Mouse (Mus musculus) granulocyte monocyte progenitor cell, adult 5-6 weeks (primary cell): ENCODE results near the gene Neil1. TPM values are rescaled to one million over a fixed set of nuclear protein-coding genes. Genes with fewer than 3 reads are reported as not detected.

Source experiments
- ATAC-seq: replicated peaks from 2 replicates; pipeline ENCODE4 v1.8.0; 2016; ENCODE audit warnings: mild to moderate bottlenecking, moderate TSS enrichment, inconsistent platforms; ENCODE audit not compliant: poor library complexity, severe bottlenecking
- total RNA-seq, 2 experiments: library from RNA; stranded (forward) in 1 of 2; stranded (reverse) in 1 of 2; fragments of 200-712, 200-1000 nt in 1 of 2; fragments of >200 nt in 1 of 2; fragmentation: Nextera tagmentation in 1 of 2; gene quantifications; 2 replicates each; pipeline ENCODE4 v1.2.3; 2014 to 2017

The Neil1 gene
- total RNA-seq, 2 experiments from 2014 or later: 0.88 to 2.6 TPM

DNA sequence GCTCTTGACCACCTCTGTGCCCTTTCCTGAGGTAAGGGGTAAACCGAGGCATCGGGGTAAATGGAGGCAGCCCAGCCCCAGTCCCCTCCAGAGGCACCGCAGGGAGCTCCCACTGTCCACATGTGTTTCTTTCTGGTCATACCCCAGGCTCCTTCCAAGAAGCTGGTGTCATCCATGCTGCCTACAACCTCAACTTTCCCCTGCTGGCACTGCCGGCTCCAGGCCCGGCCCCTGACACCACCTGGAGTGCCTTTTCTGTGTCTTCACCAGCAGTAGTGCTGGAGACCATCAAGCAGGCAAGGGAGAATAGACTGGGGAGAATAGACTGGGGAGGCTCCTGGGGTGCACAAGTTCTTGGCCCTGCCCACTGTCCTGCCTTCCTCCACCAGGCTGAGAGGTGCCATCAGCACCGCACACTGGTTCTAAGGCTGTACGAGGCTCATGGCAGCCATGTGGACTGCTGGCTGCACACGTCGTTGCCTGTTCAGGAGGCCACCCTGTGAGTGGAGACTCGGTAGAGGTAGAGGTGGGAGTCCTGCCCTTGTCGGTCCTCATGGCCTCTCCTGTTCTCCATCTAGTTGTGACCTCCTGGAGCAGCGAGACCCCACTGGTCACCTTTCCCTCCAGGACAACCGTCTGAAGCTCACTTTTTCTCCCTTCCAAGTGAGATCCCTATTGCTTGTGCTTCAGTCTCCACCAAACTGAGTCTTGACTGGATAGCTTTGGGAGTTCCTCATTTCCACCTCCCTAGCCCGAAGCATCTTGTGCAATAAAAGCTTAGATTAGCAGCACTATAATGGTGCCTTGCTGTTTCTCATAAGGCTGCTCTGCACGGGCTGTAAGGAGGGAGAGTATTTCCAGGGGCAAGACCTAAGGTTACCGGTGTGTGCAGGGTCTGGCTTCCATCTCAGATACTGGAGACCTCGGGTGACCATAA lies 6.4 kb downstream of the Neil1 start:
- ATAC-seq: peak; percentile 75

GRCm38 (mm10) chr9:57139571-57139970 lies 8.5 kb downstream of the Neil1 start:
- ATAC-seq: no peak

- no peak for ATAC-seq
Measured at GRCm38 (mm10) chr9:57139110-57139509, 9.0 kb downstream of the Neil1 start.

DNA sequence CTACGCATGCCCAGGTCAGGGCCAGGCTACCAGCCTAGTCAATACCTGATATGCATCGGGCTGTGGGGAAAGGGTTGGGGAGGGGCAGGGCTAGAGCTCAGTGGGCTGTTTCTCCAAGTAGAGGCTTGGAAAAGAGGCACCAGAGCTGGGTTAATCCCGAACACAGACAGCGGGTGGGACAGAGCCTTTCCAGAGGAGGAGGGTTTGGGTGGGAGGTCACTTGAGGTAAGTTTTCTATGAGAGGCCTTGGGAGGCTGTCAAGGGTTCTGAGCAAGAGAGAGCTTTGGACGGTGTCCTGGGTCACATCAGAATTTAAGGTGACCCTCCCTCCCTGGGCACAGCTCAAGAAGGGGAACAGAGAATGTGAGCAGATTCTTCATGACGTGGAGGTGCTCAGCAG lies 9.6 kb downstream of the Neil1 start:
- no peak for ATAC-seq

DNA sequence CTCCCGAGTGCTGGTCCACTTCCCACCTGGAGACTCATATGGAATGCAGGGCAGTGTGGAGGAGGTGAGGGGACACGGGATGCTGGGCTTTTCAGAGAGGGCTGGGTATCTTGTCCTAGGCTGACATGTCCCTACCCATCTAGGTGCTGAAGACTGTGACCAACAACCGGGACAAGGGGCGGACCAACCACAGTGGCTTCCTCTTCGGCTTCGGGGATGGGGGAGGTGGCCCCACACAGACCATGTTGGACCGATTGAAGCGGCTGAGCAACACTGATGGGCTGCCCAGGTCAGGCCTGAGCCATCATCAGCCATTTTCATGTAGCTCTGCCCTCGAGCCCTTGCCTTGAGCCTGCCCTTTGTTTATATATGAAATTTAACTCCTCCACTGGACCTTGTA lies 10.3 kb downstream of the Neil1 start:
- no peak for ATAC-seq

DNA sequence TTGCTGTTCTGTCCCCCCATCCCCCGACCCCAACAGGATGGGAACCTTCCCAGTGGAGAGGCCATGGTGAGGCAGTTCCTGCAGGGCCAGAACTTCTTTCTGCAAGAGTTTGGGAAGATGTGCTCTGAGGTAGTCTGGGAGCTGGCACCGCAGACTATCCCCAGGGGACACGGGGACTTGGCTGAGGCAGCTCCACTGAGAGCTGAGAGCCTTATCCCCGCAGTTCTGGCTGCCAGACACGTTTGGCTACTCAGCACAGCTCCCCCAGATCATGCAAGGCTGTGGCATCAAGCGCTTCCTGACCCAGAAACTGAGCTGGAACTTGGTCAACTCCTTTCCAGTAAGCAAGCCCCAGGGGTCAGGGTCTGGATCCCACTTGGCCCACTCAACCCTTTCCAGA lies 10.9 kb downstream of the Neil1 start:
- ATAC-seq: no peak

- peak; percentile 92 for ATAC-seq
Measured at GRCm38 (mm10) chr9:57130577-57131433, 17.3 kb downstream of the Neil1 start, which contains the start of gene Man2c1. TSS of gene Man2c1 (plus strand) at chr9:57130690.

GRCm38 (mm10) chr9:57129641-57130040 lies 18.5 kb downstream of the Neil1 start:
- no peak for ATAC-seq

GRCm38 (mm10) chr9:57117261-57117755 lies 30.8 kb downstream of the Neil1 start:
- no peak for ATAC-seq

Other genes with a start within 250 kb of the Neil1 start
- gene Snx33, start 219.9 kb downstream of the Neil1 start, total RNA-seq (2014; fragmentation: Nextera tagmentation): 2.1 and 5.0 TPM in 2 replicates
- gene Snx33, start 219.9 kb downstream of the Neil1 start, total RNA-seq (2017): 1.5 and 2.0 TPM in 2 replicates
- 95.8 and 123 TPM in 2 replicates for gene Imp3, start 210.8 kb downstream of the Neil1 start, total RNA-seq (2014; fragmentation: Nextera tagmentation)
- 65.1 and 69.7 TPM in 2 replicates for gene Imp3, start 210.8 kb downstream of the Neil1 start, total RNA-seq (2017)
- gene Snupn, start 197.4 kb downstream of the Neil1 start, total RNA-seq (2014; fragmentation: Nextera tagmentation): 1.4 and 3.3 TPM in 2 replicates
- 10.9 and 11.6 TPM in 2 replicates for gene Snupn, start 197.4 kb downstream of the Neil1 start, total RNA-seq (2017)
- gene Ptpn9, start 153.4 kb downstream of the Neil1 start, total RNA-seq (2014; fragmentation: Nextera tagmentation): 10.2 and 11.3 TPM in 2 replicates
- 10.3 and 10.5 TPM in 2 replicates for gene Ptpn9, start 153.4 kb downstream of the Neil1 start, total RNA-seq (2017)
- 57.1 and 77.6 TPM in 2 replicates for gene Sin3a, start 76.3 kb downstream of the Neil1 start, total RNA-seq (2014; fragmentation: Nextera tagmentation)
- gene Sin3a, start 76.3 kb downstream of the Neil1 start, total RNA-seq (2017): 94.9 and 150 TPM in 2 replicates
- 74.7 and 103 TPM in 2 replicates for gene Man2c1, start 17.6 kb downstream of the Neil1 start, total RNA-seq (2014; fragmentation: Nextera tagmentation)
- gene Man2c1, start 17.6 kb downstream of the Neil1 start, total RNA-seq (2017): 43.3 and 63.9 TPM in 2 replicates
- gene Commd4, start 10.0 kb upstream of the Neil1 start, total RNA-seq (2014; fragmentation: Nextera tagmentation): 82.2 and 104 TPM in 2 replicates
- gene Commd4, start 10.0 kb upstream of the Neil1 start, total RNA-seq (2017): 62.4 and 73.0 TPM in 2 replicates
- not detected in 2 replicates for gene Trcg1, start 88.3 kb upstream of the Neil1 start, total RNA-seq (2014; fragmentation: Nextera tagmentation)
- gene Trcg1, start 88.3 kb upstream of the Neil1 start, total RNA-seq (2017): not detected in 2 replicates
- 38.6 and 43.6 TPM in 2 replicates for gene 1700017B05Rik, start 114.3 kb upstream of the Neil1 start, total RNA-seq (2014; fragmentation: Nextera tagmentation)
- 18.9 and 20.0 TPM in 2 replicates for gene 1700017B05Rik, start 114.3 kb upstream of the Neil1 start, total RNA-seq (2017)